Mouse (Mus musculus) MEL (cell line): Measurements from ENCODE around the gene Itpk1. TPM values are rescaled to one million over a fixed set of nuclear protein-coding genes. Genes with fewer than 3 reads are reported as not detected.

Source experiments
- DNase-seq: peaks from one replicate; pipeline ENCODE4 v3.0.0; 2011; ENCODE audit warnings: low read depth, low spot score
- H3K27ac ChIP-seq: 2 replicates; pipeline ENCODE4 v1.5.1; 2012; ENCODE audit warnings: low read depth, mild to moderate bottlenecking, control low read depth, low read length, moderate library complexity; ENCODE audit not compliant: control insufficient read depth
- H3K27me3 ChIP-seq, 2 experiments: fragments of 150-350 bp in 1 of 2; sonication (generic) in 1 of 2; 2 replicates each; pipeline ENCODE4 v1.6.1; 2012; ENCODE audit warnings: low read length in 2 of 2, mild to moderate bottlenecking in 2 of 2, improper control_type of control experiment in 1 of 2, moderate library complexity in 1 of 2; ENCODE audit not compliant: insufficient read depth in 2 of 2, control insufficient read depth in 1 of 2
- H3K36me3 ChIP-seq, 2 experiments: 2 replicates each; pipeline ENCODE4 v1.6.1; 2012 to 2014; ENCODE audit warnings: low read length in 2 of 2, improper control_type of control experiment in 1 of 2, inconsistent platforms in 1 of 2, mild to moderate bottlenecking in 1 of 2; ENCODE audit not compliant: insufficient read depth in 2 of 2, control insufficient read depth in 1 of 2
- H3K4me1 ChIP-seq, 2 experiments: fragments of 150-350 bp in 1 of 2; sonication (generic) in 1 of 2; 2 replicates each; pipeline ENCODE4 v1.6.1; 2012; ENCODE audit warnings: low read length in 2 of 2, improper control_type of control experiment in 1 of 2, mild to moderate bottlenecking in 1 of 2; ENCODE audit not compliant: insufficient read depth in 2 of 2, control insufficient read depth in 1 of 2
- H3K4me3 ChIP-seq, 2 experiments: fragments of 150-350 bp in 1 of 2; sonication (generic) in 1 of 2; 2 replicates each; pipeline ENCODE4 v1.5.1; 2012; ENCODE audit warnings: low read depth in 2 of 2, low read length in 2 of 2, mild to moderate bottlenecking in 2 of 2, moderate library complexity in 2 of 2, control low read depth in 1 of 2, improper control_type of control experiment in 1 of 2; ENCODE audit not compliant: control insufficient read depth in 1 of 2, insufficient read depth in 1 of 2
- H3K79me2 ChIP-seq: 2 replicates; pipeline ENCODE4 v1.6.1; 2012; ENCODE audit warnings: mild to moderate bottlenecking, low read length, moderate library complexity; ENCODE audit not compliant: control insufficient read depth, poor library complexity, insufficient read depth
- H3K9ac ChIP-seq: 2 replicates; pipeline ENCODE4 v1.6.1; 2012; ENCODE audit warnings: low read depth, mild to moderate bottlenecking, control low read depth, low read length, moderate library complexity; ENCODE audit not compliant: control insufficient read depth, poor library complexity, severe bottlenecking
- H3K9me3 ChIP-seq: fragments of 150-350 bp; sonication (generic); replicated peaks from 2 replicates; pipeline ENCODE4 v1.6.1; 2012; ENCODE audit warnings: mild to moderate bottlenecking, low read length, improper control_type of control experiment, moderate library complexity; ENCODE audit not compliant: insufficient read depth
- BHLHE40 ChIP-seq: IDR thresholded peaks from 2 replicates; pipeline ENCODE4 v1.6.1; 2012; ENCODE audit warnings: low read depth, mild to moderate bottlenecking, inconsistent platforms, low read length, improper control_type of control experiment, borderline replicate concordance
- CTCF ChIP-seq, 3 experiments: IDR thresholded peaks in 2 of 3; conservative IDR thresholded peaks in 1 of 3; 2 replicates each; pipeline ENCODE4 v1.5.1; 2011 to 2012; ENCODE audit warnings: low read length in 3 of 3, low read depth in 2 of 3, mild to moderate bottlenecking in 2 of 3, improper control_type of control experiment in 1 of 3, inconsistent platforms in 1 of 3, mixed read lengths in 1 of 3, moderate library complexity in 1 of 3; ENCODE audit not compliant: control insufficient read depth in 1 of 3, insufficient read depth in 1 of 3, poor library complexity in 1 of 3, severe bottlenecking in 1 of 3
- E2F4 ChIP-seq: IDR thresholded peaks from 2 replicates; pipeline ENCODE4 v1.6.1; 2011; ENCODE audit warnings: low read depth, low read length, improper control_type of control experiment, borderline replicate concordance
- EP300 ChIP-seq, 2 experiments: IDR thresholded peaks; 2 replicates each; pipeline ENCODE4 v1.6.1; 2011; ENCODE audit warnings: improper control_type of control experiment in 2 of 2, low read length in 2 of 2, low read depth in 1 of 2, mild to moderate bottlenecking in 1 of 2
- ETS1 ChIP-seq: IDR thresholded peaks from 2 replicates; pipeline ENCODE4 v1.6.1; 2012; ENCODE audit warnings: low read depth, mild to moderate bottlenecking, inconsistent platforms, low read length, improper control_type of control experiment, moderate library complexity
- GATA1 ChIP-seq: IDR thresholded peaks from 2 replicates; pipeline ENCODE4 v1.6.1; 2011; ENCODE audit warnings: low read depth, low read length, improper control_type of control experiment
- HCFC1 ChIP-seq: IDR thresholded peaks from 2 replicates; pipeline ENCODE4 v1.6.1; 2012; ENCODE audit warnings: low read depth, mild to moderate bottlenecking, inconsistent platforms, low read length, improper control_type of control experiment, moderate library complexity
- JUND ChIP-seq: IDR thresholded peaks from 2 replicates; pipeline ENCODE4 v1.6.1; 2011; ENCODE audit warnings: low read depth, mild to moderate bottlenecking, improper control_type of control experiment, low read length
- KAT2A ChIP-seq: conservative IDR thresholded peaks from 2 replicates; pipeline ENCODE4 v1.6.1; 2012; ENCODE audit warnings: low read depth, low read length, improper control_type of control experiment, inconsistent platforms
- MAZ ChIP-seq: IDR thresholded peaks from 2 replicates; pipeline ENCODE4 v1.6.1; 2012; ENCODE audit warnings: low read depth, mild to moderate bottlenecking, inconsistent platforms, low read length, improper control_type of control experiment
- MXI1 ChIP-seq: IDR thresholded peaks from 2 replicates; pipeline ENCODE4 v1.6.1; 2011; ENCODE audit warnings: mild to moderate bottlenecking, low read depth, low read length, improper control_type of control experiment
- MYB ChIP-seq: IDR thresholded peaks from 2 replicates; pipeline ENCODE4 v1.6.1; 2011; ENCODE audit warnings: mild to moderate bottlenecking, low read depth, low read length, improper control_type of control experiment
- MYC ChIP-seq: IDR thresholded peaks from 2 replicates; pipeline ENCODE4 v1.6.1; 2011; ENCODE audit warnings: low read depth, mild to moderate bottlenecking, low read length, improper control_type of control experiment, moderate library complexity
- NRF1 ChIP-seq: IDR thresholded peaks from 2 replicates; pipeline ENCODE4 v1.6.1; 2014; ENCODE audit warnings: low read depth, mild to moderate bottlenecking, inconsistent platforms, low read length, improper control_type of control experiment, moderate library complexity; ENCODE audit not compliant: poor library complexity, insufficient read depth, severe bottlenecking
- RAD21 ChIP-seq: IDR thresholded peaks from 2 replicates; pipeline ENCODE4 v1.6.1; 2011; ENCODE audit warnings: mild to moderate bottlenecking, low read depth, low read length, improper control_type of control experiment
- SIN3A ChIP-seq: IDR thresholded peaks from 2 replicates; pipeline ENCODE4 v1.6.1; 2012; ENCODE audit warnings: low read length, improper control_type of control experiment, inconsistent platforms
- SMC3 ChIP-seq: IDR thresholded peaks from 2 replicates; pipeline ENCODE4 v1.6.1; 2011; ENCODE audit warnings: low read depth, low read length, improper control_type of control experiment
- UBTF ChIP-seq: IDR thresholded peaks from 2 replicates; pipeline ENCODE4 v1.6.1; 2012; ENCODE audit warnings: low read depth, mild to moderate bottlenecking, inconsistent platforms, low read length, improper control_type of control experiment, moderate library complexity, borderline replicate concordance; ENCODE audit not compliant: insufficient read depth
- USF2 ChIP-seq, 2 experiments: IDR thresholded peaks; 2 replicates each; pipeline ENCODE4 v1.6.1; 2011 to 2012; ENCODE audit warnings: improper control_type of control experiment in 2 of 2, low read length in 2 of 2, borderline replicate concordance in 1 of 2, inconsistent platforms in 1 of 2, low read depth in 1 of 2, mild to moderate bottlenecking in 1 of 2; ENCODE audit not compliant: insufficient read depth in 1 of 2
- ZKSCAN1 ChIP-seq: IDR thresholded peaks from 2 replicates; pipeline ENCODE4 v1.6.1; 2012; ENCODE audit warnings: low read depth, mild to moderate bottlenecking, inconsistent platforms, low read length, improper control_type of control experiment, moderate library complexity
- ZMIZ1 ChIP-seq: IDR thresholded peaks from 2 replicates; pipeline ENCODE4 v1.6.1; 2012; ENCODE audit warnings: low read depth, mild to moderate bottlenecking, inconsistent platforms, low read length, improper control_type of control experiment, moderate library complexity
- polyA plus RNA-seq, 2 experiments: library from polyadenylated mRNA; stranded (reverse) in 1 of 2; unstranded in 1 of 2; fragments of >175 nt in 1 of 2; fragments of >200 nt in 1 of 2; gene quantifications; 2 replicates each; pipeline versions ENCODE4 v1.2.1 to v1.2.4; 2012; ENCODE audit warnings: low replicate concordance in 2 of 2, low read depth in 1 of 2; ENCODE audit not compliant: insufficient read length in 2 of 2, insufficient read depth in 1 of 2, missing spikeins in 1 of 2
- total RNA-seq: library from RNA; depleted of rRNA; stranded (reverse); fragments of 300-350 nt; gene quantifications from 2 replicates; pipeline ENCODE4 v1.2.3, GENCODE M21; 2012

The Itpk1 gene
- total and polyA plus RNA-seq, 3 experiments, result 12.0 to 25.7 TPM; not detected in 1

- Histone ChIP-seq H3K9me3 (no peaks in the 10 kb centered on the region), H3K4me1 (peaks cover 5 to 15% of the 10 kb centered on the region in 2 experiments), H3K9ac (peak overlapping the region; percentile 84), H3K4me3 (peak overlapping the region; percentile 93 to 98), H3K36me3 (peaks cover 0 to 4% of the 10 kb centered on the region in 2 experiments; a peak in 2 of 4 replicates), H3K27ac (peak overlapping the region; percentile 66), H3K27me3 (no peaks in the 10 kb centered on the region), H3K79me2 (peaks cover 33% of the 10 kb centered on the region)
- DNase-seq, result peak; percentile 88
- no peak for TF ChIP-seq UBTF
- TF ChIP-seq RAD21, result peak; percentile 14
- peak; percentile 9; the same call in 1 of the 2 replicates for TF ChIP-seq HCFC1
- no peak for TF ChIP-seq E2F4
- peak; percentile 49 for TF ChIP-seq SIN3A
- peak; percentile 53 for TF ChIP-seq SMC3
- TF ChIP-seq USF2 (IDR thresholded peaks at IDR 0.05; ENCODE audit: borderline replicate concordance in 1 of 2, insufficient read depth in 1 of 2, low read depth in 1 of 2, low read length in 2 of 2), result no peak
- TF ChIP-seq MYC, result no peak
- TF ChIP-seq MAZ, result 0 out of 2 replicates have a peak, but pooled peaks have one; percentile 25
- peak; percentile 43; the same call in 1 of the 2 replicates for TF ChIP-seq GATA1
- peak; percentile 50 to 80 (median 52) for TF ChIP-seq CTCF (IDR thresholded peaks at IDR 0.05 in 2 of 3, conservative IDR thresholded peaks at IDR 0.05 in 1 of 3; ENCODE audit: control insufficient read depth in 1 of 3, insufficient read depth in 1 of 3, low read depth in 2 of 3, low read length in 3 of 3, poor library complexity in 1 of 3, severe bottlenecking in 1 of 3)
These were observed 2.2 kb downstream of the Itpk1 start for GRCm38 (mm10) chr12:102702356-102703110.

GRCm38 (mm10) chr12:102701691-102702207 is 3.0 kb downstream of the Itpk1 start:
- TF ChIP-seq EP300 (IDR thresholded peaks at IDR 0.05; ENCODE audit: low read depth in 1 of 2, low read length in 2 of 2) (no peak), KAT2A (no peak), BHLHE40 (no peak), SMC3 (no peak), GATA1 (no peak), MXI1 (no peak), E2F4 (no peak), NRF1 (no peak), ZKSCAN1 (no peak), ZMIZ1 (no peak), ETS1 (no peak), MYB (no peak), USF2 (IDR thresholded peaks at IDR 0.05; ENCODE audit: borderline replicate concordance in 1 of 2, insufficient read depth in 1 of 2, low read depth in 1 of 2, low read length in 2 of 2) (no peak), JUND (no peak)
- TF ChIP-seq, all 39 proteins: peak for 0
- no peak overlapping the region for H3K4me3 ChIP-seq
- H3K27ac ChIP-seq, result no peak overlapping the region
- H3K9ac ChIP-seq, result no peak overlapping the region
- peaks cover 33% of the 10 kb centered on the region for H3K79me2 ChIP-seq
- H3K36me3 ChIP-seq, result no peaks in the 10 kb centered on the region; a peak in 1 of 4 replicates
- peaks cover 3 to 8% of the 10 kb centered on the region in 2 experiments; a peak in 2 of 4 replicates for H3K4me1 ChIP-seq
- no peak for DNase-seq
- no peaks in the 10 kb centered on the region for H3K9me3 ChIP-seq
- no peaks in the 10 kb centered on the region for H3K27me3 ChIP-seq
